Mouse (Mus musculus): ENCODE data around the gene Gyg. TPM values are rescaled to one million over a fixed set of nuclear protein-coding genes. Genes with fewer than 3 reads are reported as not detected.
A peak's percentile ranks its signal among the peaks of the same experiment; 100 is the strongest.

Gene Gyg
- polyA plus RNA-seq (2015; fragmentation: Nextera tagmentation; extraction: Ambion mirVana), result 46.6 and 47.2 TPM in 2 replicates

GRCm38 (mm10) chr3:20154531-20155367, at the start of gene Gyg:
TSS of gene Gyg (minus strand) at chr3:20155317.
- Histone ChIP-seq H3K9ac (peak within 1 kb of the TSS; percentile 87), H3K4me3 (peak within 1 kb of the TSS; percentile 74), H3K4me2 (replicated peaks) (peak within 1 kb of the TSS; percentile 91), H3K9me3 (peaks cover 4% of the 10 kb centered on the region; the same call in 1 of the 2 replicates), H3K36me3 (no peaks in the 10 kb centered on the region), H3K27ac (no peak within 1 kb of the TSS), H3K4me1 (peaks cover 14% of the 10 kb centered on the region), H3K27me3 (no peaks in the 10 kb centered on the region)
- under 1% methylated on average over 72 of the region's 73 CpGs for WGBS
- ATAC-seq (ENCODE audit: low FRiP score, low read depth), result peak; percentile 86

GRCm38 (mm10) chr3:20198869-20199268, 43.8 kb upstream of the Gyg start:
- Histone ChIP-seq H3K4me3 (no peak overlapping the region), H3K36me3 (no peaks in the 10 kb centered on the region), H3K9ac (no peak overlapping the region), H3K27me3 (no peaks in the 10 kb centered on the region), H3K4me1 (no peaks in the 10 kb centered on the region), H3K4me2 (replicated peaks) (no peak overlapping the region), H3K9me3 (no peaks in the 10 kb centered on the region), H3K27ac (no peak overlapping the region)
- WGBS, result 26% methylated on average over 6 of the region's 6 CpGs
- ATAC-seq (ENCODE audit: low FRiP score, low read depth), result 0 out of 2 replicates have a peak, but pooled peaks have one; percentile 73

GRCm38 (mm10) chr3:20197878-20198277, 42.8 kb upstream of the Gyg start:
- WGBS, result 89% methylated on average over 10 of the region's 10 CpGs
- Histone ChIP-seq H3K4me3 (no peak overlapping the region), H3K27me3 (no peaks in the 10 kb centered on the region), H3K27ac (no peak overlapping the region), H3K9ac (no peak overlapping the region), H3K36me3 (no peaks in the 10 kb centered on the region), H3K4me2 (replicated peaks) (no peak overlapping the region), H3K9me3 (no peaks in the 10 kb centered on the region), H3K4me1 (no peaks in the 10 kb centered on the region)
- ATAC-seq (ENCODE audit: low FRiP score, low read depth), result no peak

- H3K4me2 ChIP-seq (replicated peaks), result no peak overlapping the region
- H3K9ac ChIP-seq, result no peak overlapping the region
- H3K9me3 ChIP-seq, result no peaks in the 10 kb centered on the region
- H3K36me3 ChIP-seq, result no peaks in the 10 kb centered on the region
- no peak overlapping the region for H3K4me3 ChIP-seq
- 64% methylated on average over 5 of the region's 5 CpGs for WGBS
- no peak overlapping the region for H3K27ac ChIP-seq
- ATAC-seq (ENCODE audit: low FRiP score, low read depth), result no peak
- no peaks in the 10 kb centered on the region for H3K4me1 ChIP-seq
- H3K27me3 ChIP-seq, result no peaks in the 10 kb centered on the region
Observed at GRCm38 (mm10) chr3:20188976-20189675, 34.0 kb upstream of the Gyg start.

GRCm38 (mm10) chr3:20172394-20172793, 17.3 kb upstream of the Gyg start:
- Histone ChIP-seq H3K4me1 (no peaks in the 10 kb centered on the region), H3K9me3 (no peaks in the 10 kb centered on the region), H3K4me2 (replicated peaks) (no peak overlapping the region), H3K9ac (no peak overlapping the region), H3K27ac (no peak overlapping the region), H3K36me3 (no peaks in the 10 kb centered on the region), H3K4me3 (no peak overlapping the region), H3K27me3 (no peaks in the 10 kb centered on the region)
- WGBS, result 90% methylated on average over 6 of the region's 6 CpGs
- no peak for ATAC-seq (ENCODE audit: low FRiP score, low read depth)

- H3K4me1 ChIP-seq, result no peaks in the 10 kb centered on the region
- no peak overlapping the region for H3K4me3 ChIP-seq
- H3K4me2 ChIP-seq (replicated peaks), result no peak overlapping the region
- H3K36me3 ChIP-seq, result no peaks in the 10 kb centered on the region
- H3K27ac ChIP-seq, result no peak overlapping the region
- no peaks in the 10 kb centered on the region for H3K9me3 ChIP-seq
- no peaks in the 10 kb centered on the region for H3K27me3 ChIP-seq
- WGBS, result 92% methylated on average over 1 of the region's 1 CpGs
- H3K9ac ChIP-seq, result no peak overlapping the region
- no peak for ATAC-seq (ENCODE audit: low FRiP score, low read depth)
Observed at GRCm38 (mm10) chr3:20167487-20167886, 12.4 kb upstream of the Gyg start.

- Histone ChIP-seq H3K9ac (no peak overlapping the region), H3K4me3 (peak overlapping the region; percentile 74; the same call in 1 of the 2 replicates)
- WGBS, result 85% methylated on average over 6 of the region's 6 CpGs
Observed at GRCm38 (mm10) chr3:20155476-20155875, 359 bp upstream of the Gyg start.

GRCm38 (mm10) chr3:20151651-20152050, 3.5 kb downstream of the Gyg start:
- Histone ChIP-seq H3K4me3 (no peak overlapping the region), H3K9me3 (no peaks in the 10 kb centered on the region), H3K9ac (no peak overlapping the region), H3K27me3 (no peaks in the 10 kb centered on the region), H3K4me2 (replicated peaks) (no peak overlapping the region), H3K4me1 (peaks cover 26% of the 10 kb centered on the region), H3K36me3 (peaks cover 19% of the 10 kb centered on the region), H3K27ac (no peak overlapping the region)
- WGBS, result 87% methylated on average over 3 of the region's 3 CpGs
- no peak for ATAC-seq (ENCODE audit: low FRiP score, low read depth)

More at GRCm38 (mm10) chr3:20155476-20155875, 359 bp upstream of the Gyg start:
- H3K4me1 ChIP-seq, result peaks cover 14% of the 10 kb centered on the region
- H3K9me3 ChIP-seq, result peaks cover 11% of the 10 kb centered on the region; the same call in 1 of the 2 replicates
- H3K27ac ChIP-seq, result no peak overlapping the region
- no peak for ATAC-seq (ENCODE audit: low FRiP score, low read depth)
- no peaks in the 10 kb centered on the region for H3K27me3 ChIP-seq
- no peaks in the 10 kb centered on the region for H3K36me3 ChIP-seq
- peak overlapping the region; percentile 91 for H3K4me2 ChIP-seq (replicated peaks)

- Histone ChIP-seq H3K4me1 (peaks cover 27% of the 10 kb centered on the region), H3K4me2 (replicated peaks) (no peak overlapping the region), H3K4me3 (no peak overlapping the region), H3K36me3 (peaks cover 19% of the 10 kb centered on the region), H3K9me3 (no peaks in the 10 kb centered on the region), H3K9ac (no peak overlapping the region), H3K27me3 (no peaks in the 10 kb centered on the region), H3K27ac (no peak overlapping the region)
- 77% methylated on average over 2 of the region's 2 CpGs for WGBS
- no peak for ATAC-seq (ENCODE audit: low FRiP score, low read depth)
Observed at GRCm38 (mm10) chr3:20150511-20150910, 4.6 kb downstream of the Gyg start.

GRCm38 (mm10) chr3:20147647-20148046, 7.5 kb downstream of the Gyg start:
- ATAC-seq (ENCODE audit: low FRiP score, low read depth), result no peak
- H3K9me3 ChIP-seq, result no peaks in the 10 kb centered on the region

GRCm38 (mm10) chr3:20146884-20147395, 8.2 kb downstream of the Gyg start:
- ATAC-seq (ENCODE audit: low FRiP score, low read depth), result peak; percentile 86
- Histone ChIP-seq H3K36me3 (peaks cover 19% of the 10 kb centered on the region), H3K9ac (no peak overlapping the region), H3K4me2 (replicated peaks) (no peak overlapping the region), H3K4me3 (no peak overlapping the region), H3K27ac (peak overlapping the region; percentile 40; the same call in 1 of the 2 replicates), H3K4me1 (peaks cover 15% of the 10 kb centered on the region), H3K27me3 (no peaks in the 10 kb centered on the region), H3K9me3 (no peaks in the 10 kb centered on the region)
- WGBS, result 37% methylated on average over 7 of the region's 7 CpGs

More at GRCm38 (mm10) chr3:20147647-20148046, 7.5 kb downstream of the Gyg start:
- 73% methylated on average over 5 of the region's 5 CpGs for WGBS
- no peak overlapping the region for H3K4me2 ChIP-seq (replicated peaks)
- no peak overlapping the region for H3K4me3 ChIP-seq
- peaks cover 13% of the 10 kb centered on the region for H3K4me1 ChIP-seq
- H3K27me3 ChIP-seq, result no peaks in the 10 kb centered on the region
- no peak overlapping the region for H3K9ac ChIP-seq
- H3K27ac ChIP-seq, result no peak overlapping the region
- H3K36me3 ChIP-seq, result peaks cover 19% of the 10 kb centered on the region

- WGBS, result 31% methylated on average over 1 of the region's 1 CpGs
- no peak overlapping the region for H3K4me2 ChIP-seq (replicated peaks)
- H3K36me3 ChIP-seq, result peaks cover 19% of the 10 kb centered on the region
- no peak overlapping the region for H3K9ac ChIP-seq
- H3K27me3 ChIP-seq, result no peaks in the 10 kb centered on the region
- H3K4me3 ChIP-seq, result no peak overlapping the region
- no peak overlapping the region for H3K27ac ChIP-seq
- ATAC-seq (ENCODE audit: low FRiP score, low read depth), result no peak
- H3K4me1 ChIP-seq, result peaks cover 21% of the 10 kb centered on the region
- H3K9me3 ChIP-seq, result no peaks in the 10 kb centered on the region
Observed at GRCm38 (mm10) chr3:20145696-20146113, 9.4 kb downstream of the Gyg start.

All from limb, embryonic 13.5 days (tissue).